Mouse (Mus musculus) midbrain, embryonic 10.5 days (tissue): Measurements from ENCODE around the gene Trim66. TPM values are rescaled to one million over a fixed set of nuclear protein-coding genes. Genes with fewer than 3 reads are reported as not detected.
A peak's percentile ranks its signal among the peaks of the same experiment; 100 is the strongest.

Source experiments
- DNase-seq: peaks from one replicate; pipeline ENCODE4 v3.0.0-alpha.2; 2017; ENCODE audit warnings: low spot score
- H3K27ac ChIP-seq: fragments of 300-500 bp; sonication (generic); replicated peaks from 2 replicates; pipeline ENCODE4 v1.5.1; 2016; ENCODE audit warnings: mild to moderate bottlenecking
- H3K27me3 ChIP-seq: fragments of 300-500 bp; sonication (generic); 2 replicates; pipeline ENCODE4 v1.6.1; 2016; ENCODE audit warnings: low read depth, mild to moderate bottlenecking; ENCODE audit not compliant: poor library complexity, severe bottlenecking
- H3K36me3 ChIP-seq: fragments of 300-500 bp; sonication (generic); 2 replicates; pipeline ENCODE4 v1.6.1; 2016; ENCODE audit warnings: mild to moderate bottlenecking, moderate library complexity
- H3K4me1 ChIP-seq: fragments of 300-500 bp; sonication (generic); 2 replicates; pipeline ENCODE4 v1.6.1; 2016
- H3K4me3 ChIP-seq: fragments of 300-500 bp; sonication (generic); 2 replicates; pipeline ENCODE4 v1.5.1; 2016; ENCODE audit warnings: mild to moderate bottlenecking, moderate library complexity
- H3K9me3 ChIP-seq: fragments of 300-500 bp; sonication (generic); replicated peaks from 2 replicates; pipeline ENCODE4 v1.6.1; 2016; ENCODE audit warnings: mild to moderate bottlenecking
- WGBS: fragments of 180-500 bp; shearing (Covaris S2); methylation state at CpG from one replicate; pipeline ENCODE4 v1.1.7; 2016; 5-methylcytosine and 5-hydroxymethylcytosine counted together
- polyA plus RNA-seq: library from polyadenylated mRNA; unstranded; fragments of >200 nt; fragmentation: Nextera tagmentation; extraction: Ambion mirVana; gene quantifications from 2 replicates; pipeline ENCODE4 v1.2.1, GENCODE M21; 2016

Trim66 gene
- polyA plus RNA-seq, 1 experiment from 2014 or later, result 0.09 TPM

DNA sequence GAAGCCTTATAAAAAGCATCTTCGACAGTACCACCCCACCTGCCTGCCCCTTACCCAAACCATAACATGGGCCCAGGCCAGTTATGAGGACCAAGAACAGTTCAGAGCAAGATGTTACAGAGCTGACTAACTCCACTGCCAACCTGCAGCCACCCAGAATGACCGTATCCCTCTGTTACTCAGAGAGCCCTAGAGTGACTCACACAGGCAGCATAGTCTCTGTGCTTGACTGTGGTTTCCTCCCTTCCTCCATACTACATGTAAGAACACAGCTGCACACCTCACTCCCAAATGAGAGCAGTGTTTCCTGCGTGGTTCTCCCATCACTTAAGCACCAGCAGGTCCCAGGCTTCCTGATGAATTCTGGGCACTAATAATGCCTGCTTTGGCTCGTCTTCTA is 37.2 kb downstream of the Trim66 start:
- Histone ChIP-seq H3K9me3 (no peaks in the 10 kb centered on the region), H3K27ac (no peak overlapping the region), H3K27me3 (no peaks in the 10 kb centered on the region), H3K4me1 (peaks cover 21% of the 10 kb centered on the region), H3K4me3 (no peak overlapping the region), H3K36me3 (no peaks in the 10 kb centered on the region)
- 77% methylated on average over 4 of the region's 4 CpGs for WGBS
- no peak for DNase-seq

DNA sequence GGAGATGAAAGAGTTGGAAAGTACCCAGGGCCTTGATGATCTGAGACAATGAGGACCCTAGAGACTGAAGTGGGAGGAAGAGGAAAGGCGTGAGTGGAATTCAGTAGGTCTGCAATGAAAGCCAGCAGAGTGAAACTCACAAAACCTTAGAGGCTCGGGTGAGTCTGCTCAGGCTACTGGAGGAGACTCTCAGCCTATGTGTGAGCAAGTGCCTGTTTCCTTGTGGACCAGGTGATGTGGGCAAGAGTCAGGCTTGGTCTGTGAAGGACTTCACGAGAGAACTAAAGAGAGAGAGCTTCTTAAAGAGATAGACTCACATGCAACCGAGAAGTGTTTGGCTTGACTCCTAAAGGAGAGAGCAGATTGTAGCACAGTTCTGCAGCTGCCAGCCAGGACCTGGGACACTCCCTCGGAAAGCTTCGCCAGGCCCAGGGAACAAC is 39.7 kb downstream of the Trim66 start:
- no peaks in the 10 kb centered on the region for H3K36me3 ChIP-seq
- H3K9me3 ChIP-seq, result no peaks in the 10 kb centered on the region
- 0 out of 2 replicates have a peak overlapping the region, but pooled peaks have one; percentile 3 for H3K27ac ChIP-seq
- no peak overlapping the region for H3K4me3 ChIP-seq
- 59% methylated on average over 6 of the region's 6 CpGs for WGBS
- no peaks in the 10 kb centered on the region for H3K27me3 ChIP-seq
- H3K4me1 ChIP-seq, result peaks cover 21% of the 10 kb centered on the region
- DNase-seq, result no peak

DNA sequence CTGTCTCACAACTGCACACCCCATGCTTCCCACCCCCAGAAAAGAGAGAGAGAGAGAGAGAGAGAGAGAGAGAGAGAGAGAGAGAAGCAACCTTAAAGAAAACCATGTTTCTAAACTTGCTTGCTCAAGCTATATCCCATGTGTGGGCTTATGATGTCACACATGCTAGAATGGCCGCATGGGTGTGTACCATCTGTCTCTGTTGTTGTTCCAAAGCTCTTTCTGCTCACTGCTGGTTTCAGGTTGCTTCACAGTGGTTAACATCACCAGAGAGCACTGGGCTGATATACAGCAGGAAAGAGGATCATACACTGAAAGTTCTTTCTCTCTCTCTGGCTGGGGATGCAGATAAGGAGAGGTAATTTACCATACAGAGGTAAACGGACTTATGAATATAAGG is 40.3 kb downstream of the Trim66 start:
- WGBS, result 67% methylated on average over 2 of the region's 2 CpGs
- Histone ChIP-seq H3K9me3 (no peaks in the 10 kb centered on the region), H3K4me3 (no peak overlapping the region), H3K4me1 (peaks cover 21% of the 10 kb centered on the region), H3K27ac (no peak overlapping the region), H3K36me3 (no peaks in the 10 kb centered on the region), H3K27me3 (no peaks in the 10 kb centered on the region)
- DNase-seq, result no peak

DNA sequence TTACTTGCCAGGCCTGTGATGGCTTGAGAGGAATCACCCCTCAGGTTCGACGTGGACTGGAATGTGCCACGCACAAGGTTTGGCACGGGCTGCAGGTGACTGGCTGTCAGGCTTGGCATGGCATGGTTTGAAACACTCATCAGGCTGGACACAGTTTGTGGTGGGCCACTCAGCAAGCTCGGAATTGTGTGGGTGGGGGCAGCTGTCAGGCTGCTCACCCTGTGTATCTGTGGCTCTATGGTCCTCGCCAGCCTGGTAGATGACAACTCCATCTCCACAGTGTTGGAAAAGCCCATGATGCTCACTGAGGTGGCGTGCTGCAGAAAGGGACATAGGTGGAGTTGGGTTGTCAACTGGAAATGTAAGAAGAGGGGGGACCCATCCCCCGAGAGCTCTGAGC is 47.2 kb downstream of the Trim66 start:
- Histone ChIP-seq H3K27ac (no peak overlapping the region), H3K36me3 (no peaks in the 10 kb centered on the region), H3K4me3 (no peak overlapping the region), H3K9me3 (no peaks in the 10 kb centered on the region), H3K27me3 (no peaks in the 10 kb centered on the region), H3K4me1 (peaks cover 4% of the 10 kb centered on the region; the same call in 1 of the 2 replicates)
- WGBS, result 91% methylated on average over 8 of the region's 8 CpGs
- DNase-seq, result no peak

DNA sequence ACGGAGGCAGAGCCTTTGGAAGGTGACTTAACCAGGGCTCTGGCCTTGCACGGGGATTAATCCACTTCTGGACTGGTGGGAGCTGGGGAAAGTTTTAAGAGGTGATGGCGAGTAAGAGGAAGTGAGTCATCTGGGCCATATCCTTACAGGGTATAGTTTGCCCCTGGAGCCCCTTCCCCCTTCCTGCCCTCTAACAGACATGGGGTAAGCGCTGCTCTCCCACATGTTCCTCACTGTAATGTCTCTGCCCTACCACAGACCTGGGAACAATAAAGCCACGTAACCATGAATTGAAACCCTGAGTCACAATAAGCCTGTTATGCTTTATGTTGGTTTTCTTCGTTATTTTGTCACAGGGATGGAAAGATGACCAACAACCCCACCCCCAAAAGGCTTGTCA is 51.4 kb downstream of the Trim66 start:
- peaks cover 10% of the 10 kb centered on the region; the same call in 1 of the 2 replicates for H3K4me1 ChIP-seq
- WGBS, result 91% methylated on average over 6 of the region's 6 CpGs
- H3K27ac ChIP-seq, result 0 out of 2 replicates have a peak overlapping the region, but pooled peaks have one; percentile 49
- no peak for DNase-seq
- H3K4me3 ChIP-seq, result no peak overlapping the region
- no peaks in the 10 kb centered on the region for H3K27me3 ChIP-seq
- H3K36me3 ChIP-seq, result no peaks in the 10 kb centered on the region
- H3K9me3 ChIP-seq, result no peaks in the 10 kb centered on the region

DNA sequence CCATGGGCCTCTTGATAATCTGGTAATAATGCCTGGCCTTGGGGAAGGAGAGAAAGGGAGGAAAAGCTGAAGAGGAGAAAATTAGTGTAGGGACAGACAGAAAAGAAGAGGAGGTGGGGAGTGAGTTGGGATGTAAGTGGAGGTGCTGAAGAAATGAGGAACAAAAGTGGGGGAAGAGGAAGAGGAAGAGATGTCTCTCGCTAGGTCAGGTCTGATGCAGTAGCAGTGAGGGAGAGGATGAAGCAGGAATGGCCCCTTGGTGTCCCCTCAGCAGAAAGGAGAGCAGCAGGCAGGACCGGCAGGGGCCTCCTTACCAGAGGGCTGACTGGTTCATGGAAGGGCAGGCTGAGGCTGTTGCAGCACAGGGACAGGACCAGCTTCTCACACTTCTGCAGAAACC is 52.2 kb downstream of the Trim66 start:
- Histone ChIP-seq H3K4me1 (peaks cover 10% of the 10 kb centered on the region; the same call in 1 of the 2 replicates), H3K36me3 (no peaks in the 10 kb centered on the region), H3K27me3 (0 out of 2 replicates have a peak, but pooled peaks cover 3% of the 10 kb centered on the region), H3K4me3 (no peak overlapping the region), H3K27ac (peak overlapping the region; percentile 49; the same call in 1 of the 2 replicates), H3K9me3 (no peaks in the 10 kb centered on the region)
- WGBS, result 80% methylated on average over 2 of the region's 2 CpGs
- no peak for DNase-seq

DNA sequence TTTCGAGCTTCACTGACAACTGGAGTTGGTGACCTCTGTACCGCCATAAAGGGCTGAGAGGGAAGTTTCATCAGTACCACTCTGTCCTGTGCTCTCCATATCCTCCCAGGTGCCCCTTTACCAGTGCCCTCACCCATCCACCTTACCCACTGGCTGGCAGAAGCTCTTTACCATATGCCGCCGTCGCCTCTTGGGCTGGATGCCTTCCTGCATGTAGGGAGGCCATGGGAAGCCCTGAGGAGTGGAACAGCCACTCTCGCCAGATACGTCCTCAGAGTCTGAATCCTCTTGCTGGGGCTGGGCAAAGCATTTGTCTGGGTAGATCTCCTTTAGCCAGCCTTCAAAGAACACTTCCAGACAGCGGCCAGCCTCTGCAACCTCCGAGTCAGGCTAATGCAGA is 53.1 kb downstream of the Trim66 start:
- no peaks in the 10 kb centered on the region for H3K36me3 ChIP-seq
- H3K27ac ChIP-seq, result no peak overlapping the region; the same call in 1 of the 2 replicates
- H3K9me3 ChIP-seq, result no peaks in the 10 kb centered on the region
- 90% methylated on average over 9 of the region's 9 CpGs for WGBS
- H3K4me3 ChIP-seq, result no peak overlapping the region
- H3K27me3 ChIP-seq, result 0 out of 2 replicates have a peak, but pooled peaks cover 3% of the 10 kb centered on the region
- H3K4me1 ChIP-seq, result peaks cover 10% of the 10 kb centered on the region; the same call in 1 of the 2 replicates
- DNase-seq, result no peak

DNA sequence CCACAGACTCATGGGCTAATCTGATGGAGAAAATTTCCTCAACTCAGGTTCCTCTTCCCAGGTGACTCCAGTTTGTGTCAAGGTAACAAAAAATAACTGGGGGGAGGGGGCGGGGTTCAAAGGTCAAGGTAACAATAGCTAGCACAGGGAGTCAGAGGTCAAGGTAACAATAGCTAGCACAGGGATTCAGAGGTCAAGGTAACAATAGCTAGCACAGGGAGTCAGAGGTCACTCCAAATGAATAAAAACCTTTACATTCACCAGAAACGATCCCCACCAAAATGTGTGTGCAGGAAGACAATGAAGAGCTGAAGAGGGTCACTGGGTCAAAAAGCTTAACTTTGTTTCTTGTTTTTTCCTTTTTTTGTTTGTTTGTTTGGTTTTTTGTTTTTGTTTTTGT is 59.9 kb downstream of the Trim66 start:
- H3K4me1 ChIP-seq, result peaks cover 2% of the 10 kb centered on the region; the same call in 1 of the 2 replicates
- no peak overlapping the region for H3K4me3 ChIP-seq
- no peak for DNase-seq
- WGBS, result 52% methylated on average over 2 of the region's 2 CpGs
- H3K36me3 ChIP-seq, result no peaks in the 10 kb centered on the region
- 0 out of 2 replicates have a peak, but pooled peaks cover 3% of the 10 kb centered on the region for H3K27me3 ChIP-seq
- no peak overlapping the region for H3K27ac ChIP-seq
- no peaks in the 10 kb centered on the region for H3K9me3 ChIP-seq

DNA sequence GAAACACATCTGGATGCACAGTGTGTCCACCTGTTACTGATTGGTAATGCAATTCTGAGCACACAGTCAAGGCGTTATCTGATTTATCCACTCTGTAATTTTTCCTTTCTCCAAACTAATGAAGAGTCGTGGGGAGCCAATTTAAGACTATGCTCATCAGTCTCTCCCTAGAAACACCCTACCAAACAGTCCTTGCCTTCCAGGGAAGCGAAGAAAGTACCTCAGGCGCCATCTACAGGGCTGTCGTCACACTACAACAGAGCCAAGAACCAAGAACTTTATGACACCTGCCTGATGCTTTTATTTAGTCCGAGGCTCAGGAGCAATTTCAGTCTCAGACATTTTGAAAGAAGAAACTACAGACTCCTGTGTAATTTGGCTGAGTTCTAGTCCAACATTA is 62.9 kb downstream of the Trim66 start:
- no peak overlapping the region for H3K4me3 ChIP-seq
- 11% methylated on average over 6 of the region's 6 CpGs for WGBS

DNA sequence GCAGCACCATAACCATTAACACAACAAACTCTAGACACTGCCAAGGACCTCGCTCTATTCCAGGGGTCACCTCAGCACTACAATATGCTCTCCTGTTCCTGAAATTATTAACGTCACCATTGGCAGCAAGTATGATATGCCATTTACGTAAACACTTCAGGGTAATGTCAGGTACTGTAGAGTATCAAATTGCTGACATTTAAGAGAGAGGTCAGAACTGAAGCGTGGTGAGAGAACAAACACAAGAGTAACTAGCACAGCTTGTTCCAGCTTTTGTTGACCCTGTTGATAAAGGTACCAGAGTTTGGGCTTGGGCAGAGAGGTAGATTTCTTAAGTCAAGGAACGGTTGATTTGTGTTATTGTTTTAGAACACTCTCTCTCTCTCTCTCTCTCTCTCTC is 65.2 kb downstream of the Trim66 start:
- Histone ChIP-seq H3K4me1 (peaks cover 47% of the 10 kb centered on the region), H3K9me3 (no peaks in the 10 kb centered on the region), H3K27me3 (peaks cover 26% of the 10 kb centered on the region), H3K4me3 (no peak overlapping the region), H3K36me3 (no peaks in the 10 kb centered on the region), H3K27ac (no peak overlapping the region)
- 90% methylated on average over 5 of the region's 5 CpGs for WGBS
- no peak for DNase-seq

More for the DNA sequence above, 62.9 kb downstream of the Trim66 start:
- Histone ChIP-seq H3K9me3 (no peaks in the 10 kb centered on the region), H3K27me3 (peaks cover 9% of the 10 kb centered on the region), H3K36me3 (no peaks in the 10 kb centered on the region), H3K27ac (no peak overlapping the region), H3K4me1 (peaks cover 24% of the 10 kb centered on the region)
- peak; percentile 51 for DNase-seq

DNA sequence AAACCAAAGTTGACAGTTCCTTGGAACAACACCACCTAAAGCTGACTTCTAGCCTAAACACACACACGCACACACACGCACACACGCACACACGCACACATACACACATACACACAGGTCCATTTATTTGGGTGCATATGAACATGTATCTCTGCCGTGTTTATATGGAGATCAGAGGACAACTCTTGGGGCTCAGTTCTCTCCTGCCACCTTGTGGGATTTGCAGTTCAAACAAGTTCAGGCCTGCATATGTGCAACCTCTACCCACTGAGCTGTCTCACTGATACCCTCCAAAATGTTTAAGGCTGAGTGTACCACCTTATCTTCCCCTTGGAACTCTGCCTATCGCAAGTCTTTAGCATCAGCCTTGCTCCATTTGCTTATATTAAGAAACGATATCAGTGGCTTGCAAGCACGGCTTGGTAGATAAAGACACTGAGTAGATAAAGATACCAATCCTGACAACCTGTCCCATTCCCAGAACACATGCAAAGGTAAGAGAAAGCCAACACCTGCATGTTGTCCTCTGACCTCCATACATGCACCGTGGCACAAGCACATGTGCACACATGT is 67.2 kb downstream of the Trim66 start:
- peaks cover 31% of the 10 kb centered on the region for H3K27me3 ChIP-seq
- H3K36me3 ChIP-seq, result no peaks in the 10 kb centered on the region
- DNase-seq, result no peak
- H3K4me3 ChIP-seq, result peak overlapping the region; percentile 68; the same call in 1 of the 2 replicates
- peak overlapping the region; percentile 97 for H3K27ac ChIP-seq
- 93% methylated on average over 9 of the region's 9 CpGs for WGBS
- H3K4me1 ChIP-seq, result peaks cover 49% of the 10 kb centered on the region
- H3K9me3 ChIP-seq, result no peaks in the 10 kb centered on the region

DNA sequence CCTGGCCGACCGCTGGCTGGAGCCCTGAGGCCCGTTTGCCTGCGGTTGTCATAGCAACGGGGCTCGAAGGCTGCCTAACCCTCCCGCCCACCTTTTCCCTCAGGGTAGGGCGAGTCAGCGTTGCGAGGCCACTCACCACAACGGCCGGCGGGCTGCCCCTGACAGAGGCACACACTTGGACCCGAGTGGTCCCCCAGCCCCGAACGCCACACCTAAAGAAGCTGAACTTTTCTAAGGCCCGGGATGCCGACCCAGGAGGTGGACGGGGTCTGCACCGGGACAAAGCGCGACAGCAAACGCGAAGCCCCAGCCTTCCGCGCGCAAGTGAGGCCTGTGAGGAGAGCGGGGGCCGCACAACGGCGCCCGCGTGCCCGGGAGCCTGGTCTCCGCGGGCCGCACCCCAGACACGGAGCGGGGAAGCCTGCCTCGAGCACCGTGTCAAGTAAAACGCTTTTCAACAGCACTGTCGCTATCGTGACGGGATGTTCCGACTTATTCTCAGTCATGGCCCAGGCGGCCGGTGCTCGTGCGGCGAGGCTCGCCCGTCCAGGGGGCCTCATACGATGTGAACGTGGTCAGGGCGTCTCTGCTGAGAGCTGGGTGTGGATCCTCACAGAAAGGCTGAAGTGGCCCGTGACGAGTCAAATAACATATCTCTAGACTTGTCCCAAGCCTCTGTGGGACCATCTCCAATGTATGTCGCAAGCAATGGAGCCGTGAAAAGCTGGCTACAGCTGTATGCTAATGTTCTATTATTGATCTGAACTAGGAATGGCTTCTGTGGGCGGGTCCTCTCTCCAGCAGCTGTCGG is 68.9 kb downstream of the Trim66 start, which contains the start of gene Stk33:
Stk33 (minus strand) TSS at position 301 of the 811 bp plus-strand sequence.
- under 1% methylated on average over 62 of the region's 62 CpGs for WGBS
- H3K4me1 ChIP-seq, result peaks cover 49% of the 10 kb centered on the region
- no peaks in the 10 kb centered on the region for H3K36me3 ChIP-seq
- peaks cover 31% of the 10 kb centered on the region for H3K27me3 ChIP-seq
- no peaks in the 10 kb centered on the region for H3K9me3 ChIP-seq
- peak; percentile 89 for DNase-seq
- H3K4me3 ChIP-seq, result peak within 1 kb of the TSS; percentile 68
- H3K27ac ChIP-seq, result peak within 1 kb of the TSS; percentile 97
